Mouse (Mus musculus) R1 (cell line): ENCODE measurements around the gene Tmem38b.

Experiments
- DNase-seq: peaks from one replicate; pipeline ENCODE4 v3.0.0-alpha.2; 2018; ENCODE audit warnings: low read depth, low spot score

Tmem38b gene

GRCm38 (mm10) chr4:53882921-53883682 is 57.3 kb downstream of the Tmem38b start:
- DNase-seq, result peak; percentile 61

- DNase-seq, result peak; percentile 43
Observed at GRCm38 (mm10) chr4:53884351-53885245, 58.8 kb downstream of the Tmem38b start.

GRCm38 (mm10) chr4:53886342-53887088 is 60.7 kb downstream of the Tmem38b start:
- DNase-seq, result no peak

DNA sequence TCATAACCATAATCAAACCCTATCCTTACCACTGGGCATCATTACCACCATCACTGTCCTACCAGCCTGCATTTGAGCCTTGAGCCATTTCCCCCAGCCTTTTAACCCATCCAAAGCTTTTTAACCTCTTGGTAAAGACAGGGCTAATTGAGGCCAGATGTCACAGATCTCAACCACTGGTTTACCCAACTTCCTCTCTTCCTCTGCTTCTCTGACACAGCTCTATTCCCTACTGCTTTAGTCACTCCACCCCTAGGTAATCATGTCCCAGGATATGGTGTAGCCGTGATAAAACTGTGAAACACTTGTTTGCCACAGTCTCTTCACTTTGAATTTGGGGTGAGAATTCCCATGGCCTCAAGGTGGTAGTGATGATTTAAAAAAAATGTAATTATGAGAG is 69.5 kb downstream of the Tmem38b start:
- no peak for DNase-seq

DNA sequence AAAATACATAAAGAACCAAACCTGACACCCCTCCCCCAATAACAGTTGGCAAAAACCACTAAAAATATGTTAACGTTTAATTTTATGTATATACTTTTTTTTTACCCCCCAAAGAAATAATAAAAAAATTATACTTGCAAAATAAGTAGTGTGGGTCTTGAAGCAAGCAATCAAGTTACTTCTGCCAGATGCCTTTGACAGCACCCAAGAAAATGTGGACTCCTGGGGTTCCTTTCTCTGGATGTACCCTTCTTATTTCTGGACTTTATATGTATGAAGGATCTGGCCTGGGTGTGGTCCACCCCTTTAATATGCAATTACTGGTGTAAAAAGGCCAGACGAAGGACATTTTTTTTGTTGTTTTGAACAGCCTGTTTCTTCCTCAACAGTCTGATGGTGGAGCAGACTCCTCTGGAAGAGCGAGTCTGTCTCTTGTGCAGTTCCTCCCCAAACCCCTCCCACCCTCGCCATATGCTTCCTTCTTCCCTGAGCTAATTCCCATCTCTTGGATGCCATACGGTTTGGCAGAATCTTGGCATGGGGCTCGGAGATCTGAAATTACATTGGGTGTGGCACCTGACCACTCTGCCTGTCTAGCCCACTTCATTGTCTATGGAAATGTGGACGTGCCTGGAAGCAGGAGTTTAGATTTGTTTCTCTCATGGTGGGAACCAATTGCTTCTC is 70.4 kb downstream of the Tmem38b start:
- no peak for DNase-seq

DNA sequence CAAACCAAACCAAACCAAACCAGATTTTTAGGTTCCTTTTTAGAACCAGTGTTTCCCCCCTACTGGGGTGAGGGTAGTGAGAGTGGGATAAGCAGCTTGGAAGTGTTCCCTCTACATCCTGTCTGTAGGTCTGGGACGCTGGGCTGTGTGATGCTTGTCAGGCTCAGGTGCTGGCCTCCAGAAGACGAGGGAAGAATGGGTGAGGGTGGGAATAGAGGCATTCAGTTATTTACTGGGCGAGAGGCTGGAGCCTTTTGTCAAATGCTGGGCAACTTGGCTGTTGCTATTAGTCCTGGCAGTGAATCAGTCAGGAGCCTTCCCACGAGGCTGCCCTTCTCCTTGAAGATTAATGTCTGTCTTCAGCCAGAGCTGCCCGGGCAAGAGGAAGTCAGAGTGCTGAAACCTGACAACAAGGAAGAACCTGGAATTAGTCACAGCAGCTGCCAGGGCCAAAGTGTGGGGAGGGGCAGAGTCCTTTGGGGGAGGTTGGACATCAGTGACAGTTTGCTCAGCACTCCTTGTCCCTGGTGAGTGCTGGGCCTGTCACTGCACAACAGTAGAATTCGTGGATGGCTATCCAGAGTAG is 74.6 kb downstream of the Tmem38b start:
- no peak for DNase-seq

DNA sequence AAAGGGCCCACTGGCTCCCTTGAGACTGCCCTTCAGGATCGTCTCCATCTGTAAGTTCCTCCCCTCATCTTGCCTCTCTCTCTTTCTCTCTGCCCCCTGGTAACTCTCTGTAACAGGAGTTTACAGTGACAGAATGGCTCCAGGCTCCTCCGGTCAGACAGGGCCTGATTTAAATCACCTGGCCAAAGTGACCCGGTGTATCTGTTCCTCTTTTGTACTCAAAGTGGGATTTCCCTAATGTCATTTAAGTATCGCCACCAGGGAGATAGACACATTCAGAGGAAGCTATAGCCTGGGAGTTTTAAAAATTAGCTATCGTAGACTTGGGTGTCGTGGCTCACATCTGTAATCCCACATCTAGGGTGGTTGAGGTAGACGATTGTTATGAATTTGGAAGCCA is 78.5 kb downstream of the Tmem38b start:
- no peak for DNase-seq

DNA sequence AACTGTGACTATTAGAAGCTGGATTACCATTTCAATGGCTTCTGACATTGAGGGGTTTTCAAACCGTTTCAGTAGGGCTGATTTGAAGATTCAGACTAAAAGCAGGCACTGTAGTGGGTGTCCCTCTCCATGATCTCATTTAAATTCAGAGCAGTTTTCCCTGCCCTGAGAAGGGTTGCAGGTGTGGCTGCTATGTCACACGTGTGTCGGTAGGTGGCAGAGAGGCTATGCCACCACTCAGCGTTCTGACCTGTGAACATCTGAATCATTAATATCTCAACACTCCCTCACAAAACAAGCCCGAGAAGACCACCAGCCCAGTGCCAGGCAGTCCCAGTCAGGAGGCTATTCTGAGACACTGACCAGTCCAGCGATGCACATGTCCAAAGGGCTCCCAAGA is 79.7 kb downstream of the Tmem38b start:
- DNase-seq, result peak; percentile 62

DNA sequence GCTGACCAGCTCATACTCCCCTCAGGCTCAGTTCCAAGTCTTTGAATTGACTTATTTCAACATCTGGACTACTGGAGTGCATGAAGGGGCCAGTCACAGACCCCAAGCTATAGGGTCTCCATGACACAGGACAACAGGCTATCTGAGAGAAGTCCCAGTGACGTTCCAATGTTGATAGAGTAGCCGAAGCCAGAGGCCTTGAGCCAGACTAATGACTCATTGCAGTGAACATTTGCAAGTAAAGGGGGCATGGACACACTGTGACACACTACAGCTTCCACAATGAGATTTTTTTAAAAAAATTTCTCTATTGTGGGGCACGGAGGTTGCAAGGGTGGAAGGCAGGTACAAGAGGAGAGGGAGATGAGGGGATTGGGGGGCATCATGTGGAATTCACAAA is 81.2 kb downstream of the Tmem38b start:
- no peak for DNase-seq
